Mouse (Mus musculus): ENCODE measurements around the gene Ncmap. TPM values are rescaled to one million over a fixed set of nuclear protein-coding genes. Genes with fewer than 3 reads are reported as not detected.
A peak's percentile ranks its signal among the peaks of the same experiment; 100 is the strongest.

The Ncmap gene
- polyA plus RNA-seq, 1 experiment from 2014 or later: 1.2 TPM

DNA sequence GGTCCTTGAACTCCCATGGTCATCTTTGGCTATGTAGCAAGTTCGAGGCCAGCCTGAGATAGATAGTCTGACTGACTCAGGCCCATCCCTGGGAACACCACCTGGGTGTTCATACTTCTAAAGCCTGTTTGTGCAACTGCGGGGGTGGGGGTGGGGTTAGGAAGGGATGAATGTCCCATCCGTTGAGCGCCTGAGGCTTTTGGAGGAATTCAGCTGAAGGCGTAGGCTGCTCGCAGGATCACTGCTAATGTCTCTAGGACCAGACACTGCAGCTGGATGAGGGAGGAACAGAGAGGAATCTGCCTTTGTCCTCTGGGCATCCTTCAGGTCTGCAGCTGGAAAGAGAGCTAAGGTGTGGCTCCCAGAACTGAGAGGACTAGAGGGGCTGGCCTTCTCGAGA is 3.4 kb downstream of the Ncmap start:
- Histone ChIP-seq H3K9me3 (0 out of 2 replicates have a peak, but pooled peaks cover 3% of the 10 kb centered on the region), H3K4me3 (no peak overlapping the region), H3K4me1 (peaks cover 12% of the 10 kb centered on the region), H3K27me3 (ENCODE audit: insufficient read depth, poor library complexity, severe bottlenecking) (peaks cover 49% of the 10 kb centered on the region), H3K36me3 (no peaks in the 10 kb centered on the region), H3K27ac (no peak overlapping the region)
- 79% methylated on average over 7 of the region's 7 CpGs for WGBS
- no peak for DNase-seq (ENCODE audit: low spot score)

DNA sequence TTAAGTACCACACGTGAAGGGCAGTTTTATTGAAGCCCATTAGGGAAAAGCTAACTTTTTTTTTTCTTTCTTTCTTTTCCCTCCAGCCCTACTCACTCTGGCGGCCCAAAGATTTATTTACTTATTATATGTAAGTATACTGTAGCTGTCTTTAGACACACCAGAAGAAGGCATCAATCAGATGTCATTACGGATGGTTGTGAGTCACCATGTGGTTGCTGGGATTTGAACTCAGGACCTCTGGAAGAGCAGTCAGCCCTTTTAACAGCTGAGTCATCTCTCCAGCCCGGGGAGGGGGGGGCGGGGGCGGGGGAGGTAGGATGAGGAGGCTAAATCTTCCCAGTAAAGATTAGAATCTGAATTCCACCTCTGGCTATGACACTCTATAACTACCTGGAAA is 4.6 kb downstream of the Ncmap start:
- 73% methylated on average over 6 of the region's 6 CpGs for WGBS
- 0 out of 2 replicates have a peak, but pooled peaks cover 3% of the 10 kb centered on the region for H3K9me3 ChIP-seq
- DNase-seq (ENCODE audit: low spot score): no peak
- H3K27ac ChIP-seq: no peak overlapping the region
- H3K4me3 ChIP-seq: no peak overlapping the region
- H3K4me1 ChIP-seq: peaks cover 11% of the 10 kb centered on the region
- peaks cover 38% of the 10 kb centered on the region for H3K27me3 ChIP-seq (ENCODE audit: insufficient read depth, poor library complexity, severe bottlenecking)
- no peaks in the 10 kb centered on the region for H3K36me3 ChIP-seq

DNA sequence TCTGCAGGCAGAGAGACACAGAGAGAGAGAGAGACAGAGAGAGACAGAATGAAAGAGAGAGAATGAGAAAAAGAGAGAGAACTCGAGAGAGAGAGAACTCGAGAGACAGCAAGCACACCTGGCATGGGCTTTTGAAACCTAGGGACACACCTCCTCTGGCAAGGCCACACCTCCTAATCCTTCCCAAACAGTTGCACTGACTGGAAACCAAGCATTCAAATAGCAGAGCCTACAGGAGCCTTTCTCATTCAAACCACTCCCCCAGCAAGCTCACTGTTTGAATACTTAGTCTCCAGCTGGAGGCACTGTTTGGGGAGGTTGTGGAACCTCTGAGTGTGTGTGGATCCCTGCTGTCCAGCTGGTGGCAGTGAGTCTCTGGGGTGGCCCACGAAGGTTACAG is 5.2 kb downstream of the Ncmap start:
- Histone ChIP-seq H3K36me3 (no peaks in the 10 kb centered on the region), H3K9me3 (0 out of 2 replicates have a peak, but pooled peaks cover 3% of the 10 kb centered on the region), H3K27ac (no peak overlapping the region), H3K27me3 (ENCODE audit: insufficient read depth, poor library complexity, severe bottlenecking) (peaks cover 38% of the 10 kb centered on the region), H3K4me3 (no peak overlapping the region), H3K4me1 (peaks cover 5% of the 10 kb centered on the region)
- no peak for DNase-seq (ENCODE audit: low spot score)
- WGBS: 72% methylated on average over 3 of the region's 3 CpGs

DNA sequence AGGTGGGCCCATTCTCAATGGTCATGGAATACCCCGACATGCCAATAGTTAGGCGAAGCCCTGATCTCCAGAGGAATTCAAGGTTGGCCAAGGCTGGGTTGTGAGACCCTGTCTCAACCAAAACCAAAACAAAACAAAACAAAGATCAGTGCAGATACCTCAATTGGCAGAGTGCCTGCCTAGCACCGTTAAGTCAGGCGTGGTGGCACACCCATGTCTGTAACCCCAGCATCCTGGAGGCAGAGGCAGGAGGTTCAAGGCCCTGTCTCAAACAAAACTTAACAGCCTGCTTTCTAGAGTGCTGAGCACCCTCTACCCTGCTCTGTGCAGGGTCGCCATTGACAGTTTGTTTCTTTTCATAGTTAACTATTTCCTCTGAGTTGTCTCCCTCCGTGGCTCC is 7.0 kb downstream of the Ncmap start:
- Histone ChIP-seq H3K27ac (no peak overlapping the region), H3K4me1 (peaks cover 1% of the 10 kb centered on the region), H3K27me3 (ENCODE audit: insufficient read depth, poor library complexity, severe bottlenecking) (peaks cover 26% of the 10 kb centered on the region), H3K36me3 (no peaks in the 10 kb centered on the region), H3K4me3 (no peak overlapping the region), H3K9me3 (0 out of 2 replicates have a peak, but pooled peaks cover 3% of the 10 kb centered on the region)
- DNase-seq (ENCODE audit: low spot score): no peak
- WGBS: 64% methylated on average over 6 of the region's 6 CpGs

DNA sequence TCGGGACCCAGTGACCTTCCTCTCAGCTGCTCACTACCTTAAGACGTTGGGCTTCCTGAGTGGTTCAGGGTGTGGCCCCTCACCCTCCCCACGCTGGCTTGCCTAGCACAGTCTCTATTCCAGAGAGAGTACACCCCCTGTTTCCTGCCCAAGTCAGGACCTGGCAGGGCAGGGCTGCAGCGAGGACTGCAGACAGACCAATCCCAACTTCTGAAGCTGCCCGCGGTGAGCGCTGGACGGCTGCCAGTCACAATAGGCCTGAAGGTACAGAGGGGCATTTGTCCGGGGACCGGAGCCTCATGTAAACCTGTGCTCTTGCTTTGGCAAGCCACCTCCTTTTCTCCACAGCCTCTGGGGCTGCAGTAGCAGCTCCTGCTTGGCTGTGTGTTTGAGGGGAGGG is 12.4 kb downstream of the Ncmap start:
- 59% methylated on average over 10 of the region's 10 CpGs for WGBS
- H3K27ac ChIP-seq: peak overlapping the region; percentile 52; the same call in 1 of the 2 replicates
- no peaks in the 10 kb centered on the region for H3K36me3 ChIP-seq
- H3K4me1 ChIP-seq: peaks cover 17% of the 10 kb centered on the region
- H3K9me3 ChIP-seq: no peaks in the 10 kb centered on the region
- H3K27me3 ChIP-seq (ENCODE audit: insufficient read depth, poor library complexity, severe bottlenecking): peaks cover 31% of the 10 kb centered on the region
- DNase-seq (ENCODE audit: low spot score): no peak
- no peak overlapping the region; the same call in 1 of the 2 replicates for H3K4me3 ChIP-seq

DNA sequence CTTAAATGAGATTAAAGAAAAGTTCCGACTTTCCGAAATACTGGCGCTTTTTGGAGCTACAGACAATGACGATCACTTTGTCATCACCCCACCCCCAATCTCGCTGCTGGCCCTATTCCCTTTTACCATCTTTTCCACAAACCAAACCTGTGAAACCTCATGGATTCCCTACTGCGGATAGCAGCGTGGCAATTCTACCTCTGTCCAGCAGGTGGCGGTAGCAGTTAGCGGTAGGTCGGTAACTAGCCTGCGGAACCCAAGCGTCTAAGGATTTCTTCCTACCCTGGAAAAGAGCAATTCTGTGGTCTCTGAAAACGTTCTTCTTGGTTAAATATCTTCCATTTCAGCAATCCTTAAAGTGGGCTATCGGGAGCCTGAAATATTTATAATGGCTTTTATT is 15.7 kb downstream of the Ncmap start:
- Histone ChIP-seq H3K36me3 (no peaks in the 10 kb centered on the region), H3K27ac (no peak overlapping the region), H3K4me3 (no peak overlapping the region), H3K27me3 (ENCODE audit: insufficient read depth, poor library complexity, severe bottlenecking) (peaks cover 20% of the 10 kb centered on the region), H3K4me1 (peaks cover 17% of the 10 kb centered on the region), H3K9me3 (no peaks in the 10 kb centered on the region)
- 3% methylated on average over 14 of the region's 14 CpGs for WGBS
- DNase-seq (ENCODE audit: low spot score): peak; percentile 88

DNA sequence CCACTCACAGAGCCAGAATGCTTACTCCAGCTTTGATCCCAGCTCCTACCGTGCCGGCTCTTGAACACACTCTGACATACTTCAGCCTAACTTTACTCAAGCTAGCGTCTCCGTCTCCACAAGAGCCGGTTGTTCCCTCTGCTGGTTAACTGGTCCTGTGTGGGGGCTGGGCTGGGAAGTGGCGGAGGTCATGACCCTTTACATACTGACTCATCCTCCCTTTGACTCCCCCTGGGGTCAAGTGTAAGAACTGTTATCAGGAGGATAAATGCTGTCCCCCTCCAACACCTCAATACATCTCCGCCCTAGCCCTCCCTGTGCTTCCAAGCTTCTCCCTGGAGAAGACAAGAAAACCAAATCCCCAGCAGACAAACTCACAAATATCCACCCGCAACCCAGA is 16.7 kb downstream of the Ncmap start:
- Histone ChIP-seq H3K27me3 (ENCODE audit: insufficient read depth, poor library complexity, severe bottlenecking) (peaks cover 25% of the 10 kb centered on the region), H3K4me3 (no peak overlapping the region), H3K9me3 (no peaks in the 10 kb centered on the region), H3K27ac (no peak overlapping the region), H3K4me1 (peaks cover 17% of the 10 kb centered on the region), H3K36me3 (no peaks in the 10 kb centered on the region)
- WGBS: 39% methylated on average over 8 of the region's 8 CpGs
- DNase-seq (ENCODE audit: low spot score): no peak

DNA sequence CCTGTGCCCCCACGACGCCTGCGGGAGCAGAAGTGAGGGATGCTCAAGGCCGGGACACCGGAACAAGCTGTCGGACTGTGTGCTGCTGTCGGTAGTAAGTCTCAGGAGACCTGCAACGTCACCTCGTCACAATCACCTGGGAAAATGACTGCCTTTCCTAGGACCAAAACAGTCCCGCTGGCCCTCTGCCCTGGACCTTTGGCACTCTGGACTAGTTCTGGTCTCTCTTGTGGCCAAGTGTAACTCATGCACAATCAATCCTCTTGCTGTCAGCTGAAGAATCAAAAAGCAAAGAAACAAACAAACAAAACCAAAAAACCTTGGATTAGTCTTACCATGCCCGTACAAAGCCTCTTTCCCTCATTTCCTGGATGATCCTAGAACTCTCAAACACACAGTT is 20.8 kb downstream of the Ncmap start:
- no peak for DNase-seq (ENCODE audit: low spot score)
- peaks cover 7% of the 10 kb centered on the region; the same call in 1 of the 2 replicates for H3K4me1 ChIP-seq
- no peaks in the 10 kb centered on the region for H3K36me3 ChIP-seq
- no peak overlapping the region for H3K27ac ChIP-seq
- H3K4me3 ChIP-seq: no peak overlapping the region
- 77% methylated on average over 11 of the region's 11 CpGs for WGBS
- 0 out of 2 replicates have a peak, but pooled peaks cover 5% of the 10 kb centered on the region for H3K27me3 ChIP-seq (ENCODE audit: insufficient read depth, poor library complexity, severe bottlenecking)
- H3K9me3 ChIP-seq: no peaks in the 10 kb centered on the region

DNA sequence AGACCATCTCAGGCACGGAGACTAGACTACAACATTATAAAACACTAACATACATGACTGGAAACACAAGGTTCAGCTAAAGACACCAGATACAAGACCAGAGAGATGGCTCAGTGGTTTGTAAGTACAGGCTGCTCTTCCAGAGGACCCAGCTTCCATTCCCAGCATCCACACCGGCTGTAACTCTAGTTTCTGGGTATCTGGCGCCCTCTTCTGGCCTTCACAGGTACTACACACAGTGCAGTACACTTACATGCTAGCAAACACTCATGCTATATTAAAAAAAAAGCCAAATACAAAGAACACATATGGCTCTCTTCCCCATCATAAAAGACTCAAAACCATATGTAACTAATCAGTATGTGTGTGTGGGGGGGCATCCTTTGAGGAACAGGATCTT is 22.6 kb downstream of the Ncmap start:
- Histone ChIP-seq H3K4me1 (no peaks in the 10 kb centered on the region; the same call in 1 of the 2 replicates), H3K27ac (no peak overlapping the region), H3K36me3 (no peaks in the 10 kb centered on the region), H3K27me3 (ENCODE audit: insufficient read depth, poor library complexity, severe bottlenecking) (0 out of 2 replicates have a peak, but pooled peaks cover 9% of the 10 kb centered on the region), H3K4me3 (no peak overlapping the region), H3K9me3 (no peaks in the 10 kb centered on the region)
- DNase-seq (ENCODE audit: low spot score): no peak
- WGBS: 60% methylated on average over 3 of the region's 3 CpGs

DNA sequence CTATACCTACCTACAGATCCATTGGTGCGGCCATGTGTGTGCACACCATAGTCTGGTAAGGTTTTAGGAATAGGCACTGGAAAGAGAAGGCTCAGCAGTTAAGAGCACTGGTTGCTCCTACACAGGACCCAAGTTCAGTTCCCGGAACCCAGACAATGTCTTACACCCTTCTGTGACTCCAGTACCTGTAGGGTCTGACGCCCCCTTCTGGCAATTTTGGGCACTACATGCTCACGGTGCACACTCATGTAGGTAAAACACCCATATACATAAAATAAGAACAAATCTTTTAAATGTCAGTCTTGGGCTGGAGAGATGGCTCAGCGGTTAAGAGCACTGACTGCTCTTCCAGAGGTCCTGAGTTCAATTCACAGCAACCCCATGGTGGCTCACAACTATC is 24.7 kb downstream of the Ncmap start:
- 77% methylated on average over 5 of the region's 5 CpGs for WGBS
- Histone ChIP-seq H3K9me3 (no peaks in the 10 kb centered on the region), H3K4me1 (no peaks in the 10 kb centered on the region), H3K4me3 (no peak overlapping the region), H3K27me3 (ENCODE audit: insufficient read depth, poor library complexity, severe bottlenecking) (0 out of 2 replicates have a peak, but pooled peaks cover 9% of the 10 kb centered on the region), H3K27ac (no peak overlapping the region), H3K36me3 (no peaks in the 10 kb centered on the region)
- no peak for DNase-seq (ENCODE audit: low spot score)

DNA sequence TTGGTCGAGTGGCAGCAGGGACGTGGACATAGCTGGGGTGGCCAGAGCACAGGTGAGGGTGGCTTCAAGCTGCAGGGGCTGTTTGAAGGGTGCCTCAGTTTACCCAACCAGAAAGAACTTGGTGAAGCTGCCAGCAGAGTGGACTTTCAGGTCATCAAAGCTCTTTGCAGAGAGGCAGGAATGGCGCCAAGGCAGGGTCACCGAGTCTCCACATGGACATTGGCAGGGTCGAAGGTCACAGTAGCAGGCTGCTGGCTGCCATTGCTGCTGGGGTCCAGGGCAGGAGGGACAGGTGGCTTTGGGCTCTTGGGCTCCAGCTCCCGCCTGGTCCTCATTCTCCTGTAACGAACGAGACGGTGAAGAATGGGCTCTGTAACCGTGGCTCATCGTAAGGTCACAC is 27.7 kb downstream of the Ncmap start:
- H3K27me3 ChIP-seq (ENCODE audit: insufficient read depth, poor library complexity, severe bottlenecking): 0 out of 2 replicates have a peak, but pooled peaks cover 4% of the 10 kb centered on the region
- H3K36me3 ChIP-seq: no peaks in the 10 kb centered on the region
- DNase-seq (ENCODE audit: low spot score): no peak
- H3K27ac ChIP-seq: no peak overlapping the region
- no peaks in the 10 kb centered on the region for H3K9me3 ChIP-seq
- H3K4me1 ChIP-seq: no peaks in the 10 kb centered on the region
- H3K4me3 ChIP-seq: no peak overlapping the region
- WGBS: 84% methylated on average over 11 of the region's 11 CpGs

DNA sequence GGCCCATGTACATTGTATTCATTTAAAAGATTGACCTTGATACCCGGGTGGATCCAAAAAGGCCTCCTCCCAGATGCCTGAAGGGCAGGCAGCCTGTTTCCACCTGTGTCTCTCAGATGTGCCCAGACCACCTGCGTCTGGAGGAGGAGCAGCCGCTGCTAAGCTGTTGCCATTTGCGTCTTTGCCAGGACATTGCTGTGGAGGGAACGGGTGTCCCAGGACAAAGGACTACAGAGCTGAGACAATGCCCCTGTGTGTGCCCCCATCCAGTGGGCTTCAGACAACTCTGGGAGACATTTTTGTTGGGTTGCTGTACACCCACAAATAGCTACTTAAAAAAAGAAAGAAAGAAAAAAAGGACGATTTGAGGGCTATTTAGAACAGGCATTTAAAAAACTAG is 35.2 kb downstream of the Ncmap start:
- H3K36me3 ChIP-seq: no peaks in the 10 kb centered on the region
- no peak overlapping the region for H3K4me3 ChIP-seq
- H3K4me1 ChIP-seq: no peaks in the 10 kb centered on the region
- H3K27ac ChIP-seq: no peak overlapping the region
- no peaks in the 10 kb centered on the region for H3K9me3 ChIP-seq
- H3K27me3 ChIP-seq (ENCODE audit: insufficient read depth, poor library complexity, severe bottlenecking): no peaks in the 10 kb centered on the region
- 33% methylated on average over 6 of the region's 6 CpGs for WGBS
- no peak for DNase-seq (ENCODE audit: low spot score)

DNA sequence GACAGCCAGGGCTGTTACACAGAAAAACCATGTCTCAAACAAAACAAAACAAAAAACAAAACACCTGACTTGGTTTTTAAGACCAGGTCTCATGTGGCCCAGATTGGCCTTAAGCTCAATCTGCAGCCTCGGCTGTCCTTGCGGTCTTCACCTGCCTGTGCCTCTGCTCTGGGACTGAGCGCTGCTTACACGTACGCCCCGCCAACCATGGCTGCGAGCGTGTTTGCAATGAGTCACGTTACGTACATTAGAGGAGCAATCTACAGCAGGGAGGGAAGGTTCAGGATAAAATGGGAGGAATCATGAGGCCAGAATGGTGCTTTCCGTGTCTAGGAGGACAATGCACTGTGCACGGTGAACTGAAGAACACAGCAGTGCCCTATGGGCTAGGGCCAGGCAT is 36.3 kb downstream of the Ncmap start:
- DNase-seq (ENCODE audit: low spot score): no peak
- no peaks in the 10 kb centered on the region for H3K9me3 ChIP-seq
- 92% methylated on average over 12 of the region's 12 CpGs for WGBS

DNA sequence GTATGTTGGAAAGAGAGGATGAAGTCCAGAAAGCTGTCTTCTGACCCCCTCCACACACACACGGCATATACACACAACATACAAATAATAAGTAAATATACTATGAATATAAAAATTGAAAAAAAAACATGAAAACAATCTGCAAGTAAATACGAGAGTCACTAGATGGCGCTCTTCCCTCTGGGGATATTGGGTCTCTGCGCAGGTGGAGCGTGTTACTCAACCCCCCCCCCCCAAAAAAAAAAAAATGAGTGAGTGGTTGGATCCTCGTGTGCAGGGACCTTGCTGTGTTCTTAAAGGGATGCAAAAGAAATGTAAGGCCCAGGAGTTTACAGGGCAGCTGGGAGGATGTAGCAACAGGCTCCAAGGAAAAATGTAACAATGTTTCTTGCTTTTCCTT is 39.3 kb downstream of the Ncmap start:
- Histone ChIP-seq H3K4me1 (peaks cover 9% of the 10 kb centered on the region), H3K4me3 (no peak overlapping the region), H3K27ac (no peak overlapping the region), H3K36me3 (no peaks in the 10 kb centered on the region), H3K27me3 (ENCODE audit: insufficient read depth, poor library complexity, severe bottlenecking) (peaks cover 12% of the 10 kb centered on the region; the same call in 1 of the 2 replicates), H3K9me3 (no peaks in the 10 kb centered on the region)
- 3% methylated on average over 6 of the region's 6 CpGs for WGBS
- no peak for DNase-seq (ENCODE audit: low spot score)

More for the DNA sequence above, 36.3 kb downstream of the Ncmap start:
- Histone ChIP-seq H3K27me3 (ENCODE audit: insufficient read depth, poor library complexity, severe bottlenecking) (peaks cover 9% of the 10 kb centered on the region; the same call in 1 of the 2 replicates), H3K36me3 (no peaks in the 10 kb centered on the region), H3K4me3 (no peak overlapping the region), H3K27ac (no peak overlapping the region), H3K4me1 (no peaks in the 10 kb centered on the region)

Measured in heart, embryonic 10.5 days (tissue).